Mouse (Mus musculus): Measurements from ENCODE around the gene Rpl10l. TPM values are rescaled to one million over a fixed set of nuclear protein-coding genes. Genes with fewer than 3 reads are reported as not detected.

Rpl10l gene
- total RNA-seq (2014; fragmentation: Nextera tagmentation) (not detected in 2 replicates), total RNA-seq (2017) (not detected in 2 replicates)

GRCm38 (mm10) chr12:66283991-66284622, at the start of gene Rpl10l:
Gene Rpl10l, minus strand, starts transcription at chr12:66284401.
- ATAC-seq (replicated peaks; ENCODE audit: low FRiP score, low TSS enrichment, poor library complexity, severe bottlenecking): no peak

GRCm38 (mm10) chr12:66275890-66276289, 8.3 kb downstream of the Rpl10l start:
- no peak for ATAC-seq (replicated peaks; ENCODE audit: low FRiP score, low TSS enrichment, poor library complexity, severe bottlenecking)

DNA sequence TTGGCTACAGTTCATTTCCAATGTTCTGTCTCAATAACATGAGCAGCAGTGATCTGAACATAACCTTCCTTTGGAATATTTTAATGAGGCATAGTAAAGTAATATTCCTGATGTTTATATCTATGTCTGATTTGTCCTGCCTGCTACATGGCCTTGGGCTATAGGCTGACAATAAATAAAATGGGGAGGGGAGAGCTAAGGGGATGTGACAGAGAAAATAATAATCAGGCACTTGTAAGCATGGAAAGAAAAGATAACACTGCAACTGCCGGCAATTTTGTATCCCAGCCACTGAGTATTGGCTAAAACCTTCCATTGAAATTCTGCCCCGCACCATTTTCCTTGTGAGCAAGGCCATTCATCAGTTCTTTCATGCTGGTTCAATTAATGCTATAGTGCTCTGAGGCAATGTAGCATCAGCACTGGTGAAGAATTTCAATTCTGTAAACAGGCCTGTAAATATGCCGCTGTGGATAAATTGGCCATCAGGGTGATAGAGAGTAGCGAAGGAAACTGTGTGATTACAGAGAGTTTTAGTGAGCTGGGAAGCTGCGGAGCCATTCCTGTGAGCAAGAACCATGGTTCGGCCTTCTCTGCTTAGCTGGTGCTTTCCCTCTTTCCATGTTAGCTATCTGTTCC, 38.6 kb downstream of the Rpl10l start:
- ATAC-seq (replicated peaks; ENCODE audit: low FRiP score, low TSS enrichment, poor library complexity, severe bottlenecking): no peak

DNA sequence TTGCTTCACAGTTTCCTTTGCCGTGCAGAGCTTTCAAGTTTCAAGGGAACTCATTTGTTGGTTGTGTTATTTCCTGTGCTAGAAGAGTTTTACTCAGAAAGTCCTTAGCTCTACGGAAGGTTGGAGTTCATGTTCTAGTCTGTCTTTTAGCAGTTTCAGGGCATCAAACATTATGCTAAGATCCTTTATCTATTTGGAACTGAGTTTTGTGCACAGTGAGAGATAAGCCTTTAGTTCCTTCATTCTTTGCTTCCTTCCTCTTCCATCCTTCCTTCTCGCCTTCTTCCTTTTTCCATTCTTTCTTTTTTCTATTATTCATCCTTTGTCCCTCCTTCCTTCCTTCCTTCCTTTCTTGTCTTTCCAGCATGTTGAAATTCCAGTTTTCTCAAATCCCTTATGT, 50.0 kb downstream of the Rpl10l start:
- no peak for ATAC-seq (replicated peaks; ENCODE audit: low FRiP score, low TSS enrichment, poor library complexity, severe bottlenecking)
